Mouse (Mus musculus): ENCODE data around the gene Eme2. TPM values are rescaled to one million over a fixed set of nuclear protein-coding genes. Genes with fewer than 3 reads are reported as not detected.

Gene Eme2
- total RNA-seq, 1 experiment, result 21.8 TPM

DNA sequence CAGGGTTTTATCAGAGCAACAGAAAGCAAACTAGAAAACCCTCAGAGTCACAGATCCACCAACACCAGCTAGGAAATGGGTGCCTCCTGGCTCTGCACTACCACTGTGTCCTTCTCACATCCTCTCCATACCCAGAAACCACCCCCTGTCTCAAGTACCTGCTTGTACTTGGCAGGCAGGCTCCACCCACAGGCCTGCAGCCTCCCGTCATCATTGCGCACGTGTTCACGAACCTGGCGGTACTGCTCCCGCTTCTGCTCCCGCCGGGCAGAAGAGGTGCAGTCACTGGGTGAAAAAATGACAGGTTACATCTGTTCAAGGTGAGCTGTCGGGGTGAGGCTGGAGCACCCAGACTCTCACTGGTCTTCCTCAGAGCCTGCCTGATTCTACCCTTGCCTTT, 8.9 kb upstream of the Eme2 start:
- Histone ChIP-seq H3K9me3 (ENCODE audit: control insufficient read depth, insufficient read depth, low read depth, low read length) (no peaks in the 10 kb centered on the region), H3K4me1 (ENCODE audit: control insufficient read depth in 2 of 2, insufficient read depth in 2 of 2, low read length in 2 of 2, poor library complexity in 1 of 2) (peaks cover 0 to 3% of the 10 kb centered on the region in 2 experiments; a peak in 1 of 4 replicates), H3K9ac (ENCODE audit: insufficient read depth, low read depth, low read length, poor library complexity, severe bottlenecking) (no peak overlapping the region), H3K27ac (ENCODE audit: insufficient read depth, low read depth, low read length, poor library complexity, severe bottlenecking) (no peak overlapping the region), H3K36me3 (ENCODE audit: control insufficient read depth, insufficient read depth, low read length, poor library complexity, severe bottlenecking) (peaks cover 51% of the 10 kb centered on the region), H3K4me3 (ENCODE audit: insufficient read depth in 1 of 2, low read depth in 1 of 2, low read length in 2 of 2, poor library complexity in 1 of 2, severe bottlenecking in 1 of 2) (no peak overlapping the region)
- DNase-seq (ENCODE audit: low read depth, low spot score), result no peak
- TF ChIP-seq HCFC1 (IDR thresholded peaks at IDR 0.05; ENCODE audit: borderline replicate concordance, insufficient read depth, low read length), result no peak
- no peak for TF ChIP-seq ZC3H11A (IDR thresholded peaks at IDR 0.05; ENCODE audit: borderline replicate concordance, low read depth, low read length)
- no peak for TF ChIP-seq MAFK (IDR thresholded peaks at IDR 0.05; ENCODE audit: insufficient read depth, low read depth, low read length)
- TF ChIP-seq CHD2 (IDR thresholded peaks at IDR 0.05; ENCODE audit: low read depth, low read length), result no peak
- no peak for TF ChIP-seq ZNF384 (IDR thresholded peaks at IDR 0.05; ENCODE audit: low read depth, low read length)
- in situ Hi-C loops (cut with MboI; ENCODE audit: low sequenced_read_pairs in 2 of 2, unreplicated experiment in 2 of 2), result no loop called here

DNA sequence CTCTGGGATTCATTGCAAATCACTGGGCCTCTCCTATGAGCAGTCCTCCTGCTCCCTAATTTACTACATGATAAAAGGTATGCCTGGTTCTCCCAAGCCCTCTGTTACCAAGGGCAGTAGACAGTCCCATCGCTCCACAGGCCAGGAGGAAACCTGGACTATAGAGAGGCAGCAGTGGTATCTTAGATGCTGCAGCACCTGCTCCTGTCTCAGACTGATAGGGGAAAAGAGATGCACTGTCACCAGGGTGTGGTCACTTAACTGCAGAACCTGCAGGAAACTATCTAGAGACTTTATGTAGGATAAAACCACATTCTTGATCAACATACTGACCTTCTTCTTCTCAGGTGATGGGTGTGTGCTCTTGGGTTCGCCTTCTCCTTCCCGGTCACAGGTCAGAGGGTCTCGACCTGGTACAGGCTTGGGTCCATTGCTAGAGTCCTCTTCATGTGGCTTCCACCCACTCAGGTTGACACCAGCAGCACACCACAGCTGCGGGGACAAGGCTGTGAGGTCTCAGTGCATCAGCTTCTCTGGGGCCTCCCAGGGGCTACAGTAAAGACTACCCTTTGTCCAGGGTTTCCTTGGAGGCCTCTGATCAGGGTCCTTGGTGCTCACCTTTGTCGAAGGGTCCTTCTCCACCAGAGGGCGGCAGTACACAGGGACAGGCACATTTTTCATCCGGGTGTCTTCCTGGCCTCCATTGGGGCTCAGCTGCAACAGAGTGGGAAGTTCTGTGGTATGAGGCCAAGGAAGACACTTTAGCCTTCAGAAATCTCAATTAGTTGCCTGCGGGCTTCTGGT, 8.0 kb upstream of the Eme2 start:
- no peak for DNase-seq (ENCODE audit: low read depth, low spot score)
- Histone ChIP-seq H3K27ac (ENCODE audit: insufficient read depth, low read depth, low read length, poor library complexity, severe bottlenecking) (no peak overlapping the region), H3K9me3 (ENCODE audit: control insufficient read depth, insufficient read depth, low read depth, low read length) (no peaks in the 10 kb centered on the region), H3K4me1 (ENCODE audit: control insufficient read depth in 2 of 2, insufficient read depth in 2 of 2, low read length in 2 of 2, poor library complexity in 1 of 2) (peaks cover 0 to 5% of the 10 kb centered on the region in 2 experiments; a peak in 1 of 4 replicates), H3K4me3 (ENCODE audit: insufficient read depth in 1 of 2, low read depth in 1 of 2, low read length in 2 of 2, poor library complexity in 1 of 2, severe bottlenecking in 1 of 2) (no peak overlapping the region), H3K9ac (ENCODE audit: insufficient read depth, low read depth, low read length, poor library complexity, severe bottlenecking) (no peak overlapping the region), H3K36me3 (ENCODE audit: control insufficient read depth, insufficient read depth, low read length, poor library complexity, severe bottlenecking) (peaks cover 51% of the 10 kb centered on the region)
- in situ Hi-C loops (cut with MboI; ENCODE audit: low sequenced_read_pairs in 2 of 2, unreplicated experiment in 2 of 2), result no loop called here
- TF ChIP-seq CHD2 (IDR thresholded peaks at IDR 0.05; ENCODE audit: low read depth, low read length) (no peak), ZNF384 (IDR thresholded peaks at IDR 0.05; ENCODE audit: low read depth, low read length) (no peak), MAFK (IDR thresholded peaks at IDR 0.05; ENCODE audit: insufficient read depth, low read depth, low read length) (no peak)

DNA sequence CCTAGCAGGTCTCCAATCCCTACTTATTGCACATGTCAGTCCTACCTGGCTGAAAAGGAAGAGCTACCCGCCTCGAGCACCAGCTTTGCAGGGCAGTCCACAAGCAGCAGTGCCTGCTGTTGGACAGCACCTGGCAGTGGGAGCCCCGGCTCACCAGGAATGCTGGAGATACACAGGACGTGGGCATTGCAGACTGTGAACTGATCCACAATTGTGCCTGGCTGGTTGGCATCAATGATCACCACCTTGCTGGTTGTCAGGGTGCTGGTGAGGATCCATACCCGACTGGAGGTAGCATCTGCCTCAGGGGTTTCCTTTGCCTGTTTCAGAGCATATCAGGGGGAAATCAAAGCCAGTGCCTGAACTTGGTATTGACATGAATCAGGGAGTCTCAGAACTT, 7.2 kb upstream of the Eme2 start:
- DNase-seq (ENCODE audit: low read depth, low spot score), result no peak
- no peak overlapping the region for H3K27ac ChIP-seq (ENCODE audit: insufficient read depth, low read depth, low read length, poor library complexity, severe bottlenecking)
- peaks cover 57% of the 10 kb centered on the region for H3K36me3 ChIP-seq (ENCODE audit: control insufficient read depth, insufficient read depth, low read length, poor library complexity, severe bottlenecking)
- TF ChIP-seq ZNF384 (IDR thresholded peaks at IDR 0.05; ENCODE audit: low read depth, low read length), result no peak
- H3K4me1 ChIP-seq (ENCODE audit: control insufficient read depth in 2 of 2, insufficient read depth in 2 of 2, low read length in 2 of 2, poor library complexity in 1 of 2), result peaks cover 0 to 9% of the 10 kb centered on the region in 2 experiments; a peak in 2 of 4 replicates
- no peak overlapping the region for H3K9ac ChIP-seq (ENCODE audit: insufficient read depth, low read depth, low read length, poor library complexity, severe bottlenecking)
- in situ Hi-C loops (cut with MboI; ENCODE audit: low sequenced_read_pairs in 2 of 2, unreplicated experiment in 2 of 2), result no loop called here
- no peak overlapping the region for H3K4me3 ChIP-seq (ENCODE audit: insufficient read depth in 1 of 2, low read depth in 1 of 2, low read length in 2 of 2, poor library complexity in 1 of 2, severe bottlenecking in 1 of 2)
- H3K9me3 ChIP-seq (ENCODE audit: control insufficient read depth, insufficient read depth, low read depth, low read length), result no peaks in the 10 kb centered on the region

DNA sequence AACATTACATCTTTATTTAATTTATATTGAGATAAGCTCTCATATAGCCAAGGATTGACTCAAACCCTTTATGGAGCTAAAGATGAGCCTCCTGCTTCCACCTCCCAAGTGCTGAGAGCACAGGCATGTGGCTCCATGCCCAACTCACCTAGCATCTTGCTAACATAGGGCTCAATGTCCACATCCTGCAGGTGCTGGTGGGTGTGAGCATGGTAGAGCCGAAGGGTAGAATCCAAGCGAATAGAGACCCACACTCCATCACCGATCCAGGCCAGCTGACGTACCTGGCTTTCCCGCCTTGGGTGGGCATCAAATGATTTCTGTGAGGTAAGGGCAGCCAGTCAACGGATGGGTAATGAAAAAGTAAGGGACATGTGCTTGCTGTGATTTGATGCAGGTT, 5.1 kb upstream of the Eme2 start:
- TF ChIP-seq ZNF384 (IDR thresholded peaks at IDR 0.05; ENCODE audit: low read depth, low read length) (no peak), CHD2 (IDR thresholded peaks at IDR 0.05; ENCODE audit: low read depth, low read length) (no peak), ZC3H11A (IDR thresholded peaks at IDR 0.05; ENCODE audit: borderline replicate concordance, low read depth, low read length) (no peak), MAFK (IDR thresholded peaks at IDR 0.05; ENCODE audit: insufficient read depth, low read depth, low read length) (no peak), HCFC1 (IDR thresholded peaks at IDR 0.05; ENCODE audit: borderline replicate concordance, insufficient read depth, low read length) (no peak)
- Histone ChIP-seq H3K9me3 (ENCODE audit: control insufficient read depth, insufficient read depth, low read depth, low read length) (no peaks in the 10 kb centered on the region), H3K4me1 (ENCODE audit: control insufficient read depth in 2 of 2, insufficient read depth in 2 of 2, low read length in 2 of 2, poor library complexity in 1 of 2) (peaks cover 0 to 13% of the 10 kb centered on the region in 2 experiments; a peak in 2 of 4 replicates), H3K4me3 (ENCODE audit: insufficient read depth in 1 of 2, low read depth in 1 of 2, low read length in 2 of 2, poor library complexity in 1 of 2, severe bottlenecking in 1 of 2) (no peak overlapping the region), H3K9ac (ENCODE audit: insufficient read depth, low read depth, low read length, poor library complexity, severe bottlenecking) (no peak overlapping the region), H3K27ac (ENCODE audit: insufficient read depth, low read depth, low read length, poor library complexity, severe bottlenecking) (no peak overlapping the region), H3K36me3 (ENCODE audit: control insufficient read depth, insufficient read depth, low read length, poor library complexity, severe bottlenecking) (peaks cover 48% of the 10 kb centered on the region)
- in situ Hi-C loops (cut with MboI; ENCODE audit: low sequenced_read_pairs in 2 of 2, unreplicated experiment in 2 of 2), result no loop called here
- DNase-seq (ENCODE audit: low read depth, low spot score), result no peak

DNA sequence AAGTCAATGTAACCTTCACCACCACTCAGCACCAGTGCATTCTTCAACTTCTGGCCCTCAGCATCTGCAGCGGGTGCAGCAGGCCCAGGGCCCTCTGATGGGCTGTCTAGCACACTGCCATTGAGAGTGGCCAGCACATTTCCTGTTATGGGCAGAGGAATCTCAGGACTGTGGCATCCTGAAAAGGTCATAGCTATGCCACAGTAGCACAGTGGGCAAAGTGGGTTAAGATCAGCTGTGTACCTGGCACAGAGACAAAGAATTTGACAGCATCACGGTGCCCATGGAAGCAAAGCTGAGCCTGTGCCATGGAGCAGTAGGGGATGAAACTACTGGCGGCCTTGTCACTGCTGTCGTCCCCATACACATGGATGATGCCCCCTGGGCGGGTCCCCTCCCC, 4.3 kb upstream of the Eme2 start:
- Histone ChIP-seq H3K9me3 (ENCODE audit: control insufficient read depth, insufficient read depth, low read depth, low read length) (no peaks in the 10 kb centered on the region), H3K4me1 (ENCODE audit: control insufficient read depth in 2 of 2, insufficient read depth in 2 of 2, low read length in 2 of 2, poor library complexity in 1 of 2) (peaks cover 0 to 15% of the 10 kb centered on the region in 2 experiments; a peak in 2 of 4 replicates), H3K4me3 (ENCODE audit: insufficient read depth in 1 of 2, low read depth in 1 of 2, low read length in 2 of 2, poor library complexity in 1 of 2, severe bottlenecking in 1 of 2) (no peak overlapping the region), H3K27ac (ENCODE audit: insufficient read depth, low read depth, low read length, poor library complexity, severe bottlenecking) (no peak overlapping the region), H3K9ac (ENCODE audit: insufficient read depth, low read depth, low read length, poor library complexity, severe bottlenecking) (no peak overlapping the region), H3K36me3 (ENCODE audit: control insufficient read depth, insufficient read depth, low read length, poor library complexity, severe bottlenecking) (peaks cover 41% of the 10 kb centered on the region)
- in situ Hi-C loops (cut with MboI; ENCODE audit: low sequenced_read_pairs in 2 of 2, unreplicated experiment in 2 of 2), result no loop called here
- TF ChIP-seq HCFC1 (IDR thresholded peaks at IDR 0.05; ENCODE audit: borderline replicate concordance, insufficient read depth, low read length), result no peak
- TF ChIP-seq ZC3H11A (IDR thresholded peaks at IDR 0.05; ENCODE audit: borderline replicate concordance, low read depth, low read length), result no peak
- TF ChIP-seq ZNF384 (IDR thresholded peaks at IDR 0.05; ENCODE audit: low read depth, low read length), result no peak
- TF ChIP-seq MAFK (IDR thresholded peaks at IDR 0.05; ENCODE audit: insufficient read depth, low read depth, low read length), result no peak
- no peak for TF ChIP-seq CHD2 (IDR thresholded peaks at IDR 0.05; ENCODE audit: low read depth, low read length)
- no peak for DNase-seq (ENCODE audit: low read depth, low spot score)

All from ES-E14 (cell line).